Mouse (Mus musculus) heart, adult 18-20 months (tissue): ENCODE measurements at regions not wholly inside any gene's neighbourhood (a gene's known extent, or its start where the extent isn't known, plus 50 kb on each side); places are given as distances from the start of the nearest gene placed in this dataset.

ENCODE experiments used
- DNase-seq, 2 experiments: peaks; one replicate each; pipeline ENCODE4 v3.0.0; 2021 to 2022; ENCODE audit warnings: mixed read lengths in 1 of 2

DNA sequence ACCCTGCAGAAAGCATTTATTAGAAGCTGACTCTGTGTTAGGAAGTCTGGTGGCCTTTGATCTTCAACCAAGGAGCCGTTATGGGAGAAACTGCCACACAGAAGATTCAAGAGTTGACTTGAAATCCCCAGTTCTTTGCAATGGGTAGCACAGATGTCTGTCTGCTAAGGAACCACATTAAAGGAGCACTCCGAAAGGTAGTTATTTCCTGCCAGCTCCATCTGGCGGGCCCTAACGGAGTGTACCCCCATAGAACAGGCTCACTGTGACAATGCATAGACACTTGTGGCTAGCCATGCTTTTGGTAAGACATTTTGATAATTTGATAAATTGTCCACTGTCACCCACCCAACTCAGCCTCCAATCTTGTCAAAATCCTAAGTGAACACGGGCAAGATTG lies 173.3 kb upstream of the Lef1 start:
- no peak for DNase-seq

DNA sequence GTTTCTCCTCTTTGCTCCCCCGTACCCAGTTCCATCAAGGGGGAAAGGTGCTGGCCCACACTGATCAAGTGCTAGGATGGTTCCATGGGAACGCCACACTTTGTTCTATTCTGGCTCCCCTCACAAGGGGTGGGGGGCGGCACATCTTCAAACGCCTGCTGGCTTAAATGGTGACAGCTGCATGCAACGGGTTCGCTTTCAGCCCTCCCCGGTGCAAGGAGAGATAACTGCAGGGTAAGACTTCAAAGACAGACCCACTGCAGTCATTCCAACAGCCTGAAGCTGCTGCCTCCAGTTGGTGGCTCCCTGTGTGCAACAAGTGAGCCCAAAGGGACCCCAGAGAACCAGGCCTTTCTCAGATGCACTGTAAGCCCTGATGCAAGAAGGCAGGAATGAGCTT lies 173.9 kb upstream of the Lef1 start:
- no peak for DNase-seq

DNA sequence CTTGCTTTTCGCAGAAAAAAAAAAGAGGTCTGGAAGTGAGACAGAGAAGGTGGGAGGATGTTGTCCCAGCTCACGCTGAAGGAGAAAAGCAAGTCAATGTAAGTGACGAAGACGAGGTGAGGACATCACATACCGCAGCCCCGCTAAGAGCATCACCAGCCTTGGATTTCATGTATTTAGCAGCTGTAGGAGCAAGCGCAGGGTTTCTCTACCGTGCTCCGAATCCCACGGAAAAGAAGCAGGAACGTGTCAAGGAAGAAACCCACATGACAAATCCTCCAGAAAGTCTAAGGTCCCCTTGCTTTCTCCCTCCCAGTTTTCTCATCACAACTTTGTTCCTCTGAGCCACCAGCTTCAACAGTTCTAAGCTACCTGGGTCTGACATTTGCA lies 174.3 kb upstream of the Lef1 start:
- no peak for DNase-seq

DNA sequence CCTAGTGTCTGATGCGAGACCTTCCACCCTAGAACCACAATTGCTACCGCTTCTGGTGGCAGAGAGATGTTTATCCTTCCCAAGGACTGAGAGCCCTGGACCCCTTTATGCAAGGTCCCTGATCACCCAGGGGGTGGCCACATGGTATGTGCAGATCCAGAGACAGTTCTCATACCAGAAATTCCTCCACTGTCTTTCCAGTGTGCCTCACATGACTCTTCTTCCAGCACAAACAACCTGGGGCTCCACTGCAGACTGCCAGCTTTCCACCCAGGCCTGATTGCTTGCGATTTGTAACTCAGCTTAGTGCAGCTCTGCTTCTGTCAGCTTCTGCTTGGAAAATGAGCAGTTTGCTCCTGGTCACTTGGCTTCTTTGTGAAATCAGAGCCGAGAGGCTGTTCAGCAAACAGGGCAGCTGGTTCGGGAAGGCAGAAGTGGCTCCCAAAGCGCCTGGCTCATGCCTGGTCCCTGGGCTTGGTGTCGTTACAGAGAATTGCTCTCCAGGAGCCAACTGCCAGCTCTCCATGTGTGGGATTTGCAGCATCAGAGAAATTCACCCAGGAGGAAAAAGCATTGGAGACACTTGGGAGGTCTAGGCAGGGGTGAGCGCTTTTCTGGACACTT lies 174.9 kb upstream of the Lef1 start:
- DNase-seq: no peak

DNA sequence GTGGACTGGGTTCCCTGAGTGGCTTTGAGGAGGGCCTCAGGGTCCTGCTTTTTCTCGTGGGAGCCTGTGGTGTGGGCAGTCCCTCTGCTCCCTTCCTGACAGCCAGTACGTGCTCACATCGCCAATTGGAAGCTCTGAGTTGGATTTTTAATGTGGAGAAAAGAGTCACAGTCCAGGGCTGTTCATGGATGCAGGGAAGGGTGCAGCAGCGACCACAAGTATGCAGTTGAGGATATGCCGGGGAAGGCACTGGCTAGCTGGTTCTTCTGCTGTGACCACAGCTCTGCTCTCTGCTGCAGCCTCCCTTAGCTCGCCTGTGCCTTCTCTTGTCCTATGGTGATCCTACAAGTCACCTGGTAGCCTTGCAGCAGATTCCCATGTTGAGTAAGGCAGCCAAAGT lies 177.5 kb upstream of the Lef1 start:
- no peak for DNase-seq

DNA sequence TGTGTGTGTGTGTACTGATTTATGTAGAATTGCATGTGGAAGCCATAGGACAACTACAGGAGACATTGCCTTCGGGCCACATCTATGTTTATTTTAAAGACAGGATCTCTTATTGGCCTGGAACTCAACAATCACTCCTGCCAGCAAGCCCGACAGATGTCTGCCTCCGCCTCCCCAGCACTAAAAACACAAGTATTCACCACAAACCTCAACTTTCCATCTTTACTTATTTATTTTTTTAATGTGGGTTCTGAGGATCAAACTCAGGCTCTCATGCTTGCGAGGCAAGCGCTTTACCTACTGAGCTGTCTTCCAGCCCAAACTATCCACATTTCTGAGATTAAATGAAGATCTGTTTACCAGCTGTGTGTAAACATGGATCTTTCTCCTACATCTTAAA lies 178.0 kb upstream of the Lef1 start:
- DNase-seq: no peak

DNA sequence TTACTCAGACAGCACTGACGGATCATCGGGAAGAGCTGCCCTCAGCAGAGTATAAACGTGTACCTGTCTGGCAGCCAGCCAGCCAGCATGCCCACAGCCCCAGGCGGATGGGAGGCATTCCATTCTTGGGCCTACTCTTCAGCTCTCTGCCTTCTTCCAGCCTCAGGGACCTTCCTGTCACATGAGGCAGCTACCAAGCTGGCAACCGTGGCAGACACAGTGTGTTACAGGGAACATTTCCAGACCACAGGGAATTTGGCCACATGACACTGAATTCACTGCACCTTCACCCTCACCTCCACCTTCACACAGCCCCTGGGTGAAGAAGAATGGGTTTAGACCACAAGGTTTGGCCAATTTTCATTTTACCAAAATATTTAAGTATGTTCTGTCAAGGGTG lies 185.3 kb upstream of the Lef1 start:
- no peak for DNase-seq

DNA sequence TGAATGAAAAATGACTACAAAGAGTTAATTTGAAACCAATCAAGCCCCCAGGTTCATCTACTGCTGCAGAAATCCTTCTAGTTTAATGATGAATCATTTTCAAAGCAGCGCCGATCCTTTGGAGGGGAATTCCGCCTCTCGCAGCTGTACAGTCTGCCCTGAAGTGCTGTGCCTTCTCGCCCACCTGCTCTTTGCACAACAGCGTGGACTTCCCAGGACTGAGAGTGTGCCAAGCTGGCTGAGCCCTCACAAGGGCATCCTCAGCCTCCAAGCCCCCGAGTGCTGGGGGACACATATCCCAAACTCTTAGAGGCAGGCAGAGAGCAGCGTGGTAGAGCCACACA lies 186.7 kb upstream of the Lef1 start:
- DNase-seq: no peak

DNA sequence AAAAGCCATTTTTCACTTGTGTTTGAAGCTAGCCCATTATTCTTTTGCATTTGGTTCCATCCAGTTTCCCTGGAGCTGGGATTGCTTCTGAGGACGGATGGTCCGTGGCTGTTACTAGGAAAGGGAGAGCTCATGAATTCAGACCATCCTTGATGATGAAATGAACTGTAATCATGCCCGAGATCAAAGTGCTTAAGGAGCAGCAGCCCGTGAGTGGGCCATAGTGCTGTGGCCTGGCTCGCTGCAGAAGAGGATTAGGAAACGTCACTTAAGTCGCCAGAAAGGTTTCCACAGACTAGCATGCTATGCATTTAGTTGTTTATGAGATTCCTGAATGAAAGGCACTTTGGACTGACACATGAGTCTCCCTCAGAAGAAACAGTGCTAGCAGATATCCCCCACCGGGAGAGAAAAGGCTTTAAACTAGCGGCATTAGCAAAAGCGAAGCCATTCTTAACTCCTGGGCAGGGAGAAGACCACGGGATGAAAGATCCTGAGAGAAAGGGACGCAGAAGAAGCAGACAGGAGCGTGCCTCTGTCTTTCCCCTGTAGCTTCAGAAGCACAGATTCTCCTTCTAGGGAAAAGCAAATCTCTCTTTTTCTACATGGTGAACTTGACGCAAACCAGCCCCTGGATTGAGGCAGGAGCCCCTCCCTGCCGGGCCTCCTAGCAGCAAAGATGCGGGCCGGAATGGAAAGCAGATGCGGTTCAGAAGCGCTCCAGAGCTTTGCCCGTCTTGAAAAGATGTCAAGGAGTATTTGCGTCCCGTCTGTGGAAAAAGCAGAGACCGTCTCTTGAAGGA lies 187.3 kb upstream of the Lef1 start:
- no peak for DNase-seq

DNA sequence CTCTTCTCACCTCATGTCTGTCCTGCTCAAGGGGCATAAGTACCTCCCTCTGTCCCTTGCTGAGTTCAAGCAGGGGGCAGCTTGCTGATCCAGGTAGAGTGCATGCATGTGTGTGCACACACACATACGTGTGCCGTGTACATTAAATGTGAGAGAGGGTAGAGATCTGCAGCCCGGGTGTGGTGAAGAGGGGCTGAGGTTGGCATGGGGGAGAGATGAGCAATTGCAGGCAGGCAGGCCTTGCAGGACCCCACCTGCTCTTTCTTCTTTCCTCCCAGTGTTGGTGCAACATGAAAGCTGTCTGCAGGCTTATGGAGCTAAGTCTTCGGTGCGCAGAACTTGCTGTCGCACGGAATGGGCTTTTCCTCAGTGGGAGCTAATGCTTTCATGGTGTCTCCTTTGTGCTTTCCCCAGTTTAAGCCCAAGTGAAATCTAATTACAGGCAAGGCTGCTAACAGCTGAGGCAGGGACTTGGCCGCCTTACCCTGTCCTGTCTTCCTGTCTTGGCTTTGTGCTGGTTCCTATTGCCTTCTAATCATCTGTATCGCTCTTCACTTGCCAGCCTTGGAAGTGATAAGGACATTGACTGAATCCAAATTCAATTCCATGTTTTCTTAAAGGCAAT lies 188.5 kb upstream of the Lef1 start:
- DNase-seq: no peak

DNA sequence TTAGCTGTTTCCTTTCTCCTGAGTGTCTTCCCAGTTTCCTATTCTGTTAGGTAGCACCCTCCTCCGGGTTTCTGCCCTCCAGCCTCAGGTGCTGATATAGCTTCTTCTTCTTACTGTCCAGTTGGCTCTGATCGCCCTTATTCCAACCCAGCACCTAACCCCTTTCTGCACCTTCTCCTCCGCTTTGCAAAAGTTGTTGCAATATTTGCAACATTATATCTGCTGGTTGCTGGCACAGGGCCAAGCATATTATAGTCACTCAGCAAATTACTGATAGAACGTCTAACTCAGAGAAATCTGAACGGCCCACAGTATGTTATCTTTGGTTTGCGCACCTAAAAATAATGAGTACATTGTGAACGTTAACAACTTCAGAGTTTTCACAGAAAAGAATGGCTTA lies 183.6 kb upstream of the Rpl34 start:
- DNase-seq: no peak

DNA sequence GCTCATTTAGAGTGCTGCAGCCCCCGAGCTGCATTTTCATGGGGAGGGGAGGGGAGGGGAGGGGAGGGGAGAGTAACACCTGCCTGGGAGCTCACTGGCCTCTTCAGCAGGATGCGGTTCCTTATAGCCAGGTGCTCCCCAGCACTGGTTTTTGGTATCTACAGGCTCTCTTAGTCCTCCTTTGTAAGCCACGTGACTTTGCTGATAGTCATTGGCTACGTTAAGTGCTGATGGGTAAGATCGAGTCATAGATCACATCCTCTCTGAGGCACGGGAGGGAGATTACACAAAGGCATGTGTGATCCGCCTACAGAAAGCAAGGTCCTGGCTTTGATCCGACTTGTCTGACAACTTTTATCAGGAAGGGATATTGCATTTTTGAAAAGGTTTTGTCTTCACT lies 174.9 kb upstream of the Rpl34 start:
- no peak for DNase-seq

DNA sequence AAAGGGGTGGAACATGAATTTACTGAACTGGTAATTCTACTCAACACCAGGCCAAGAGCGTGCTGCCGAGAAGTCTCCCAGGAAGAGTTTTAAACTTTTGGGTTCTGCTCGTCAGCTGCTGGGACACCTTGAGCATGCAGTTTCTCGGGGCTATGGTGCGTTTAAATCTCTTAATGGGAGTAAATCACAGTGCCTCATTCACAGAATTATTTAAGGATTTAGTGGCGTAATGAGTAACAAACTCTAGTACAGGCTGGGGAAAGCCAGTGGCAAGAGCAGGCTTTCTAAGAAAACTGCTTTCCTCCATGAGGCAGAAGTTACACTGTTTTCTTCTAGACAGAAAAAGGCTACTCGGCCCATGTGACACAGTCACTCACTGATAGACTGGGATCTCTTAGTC lies 173.1 kb upstream of the Rpl34 start:
- DNase-seq: no peak

DNA sequence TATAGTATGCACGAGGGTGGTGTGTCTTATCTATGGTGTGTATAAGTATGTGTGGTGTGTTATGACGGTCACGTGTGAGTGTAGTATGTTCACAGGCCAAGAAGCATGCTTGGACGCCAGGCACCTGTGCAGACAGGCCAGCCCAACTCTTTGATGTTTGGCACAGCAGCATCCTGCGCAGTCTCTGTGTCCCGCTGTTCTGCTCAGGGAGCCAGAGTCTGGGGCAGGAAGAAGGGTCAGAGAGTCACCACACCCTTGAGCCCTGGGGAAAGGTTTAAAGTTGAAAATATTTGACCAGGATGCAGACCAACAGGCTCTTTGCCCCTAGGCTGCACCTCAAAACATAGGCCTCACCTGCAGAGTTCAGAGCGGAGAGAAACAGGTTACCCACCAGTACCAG lies 172.2 kb upstream of the Rpl34 start:
- DNase-seq: no peak

DNA sequence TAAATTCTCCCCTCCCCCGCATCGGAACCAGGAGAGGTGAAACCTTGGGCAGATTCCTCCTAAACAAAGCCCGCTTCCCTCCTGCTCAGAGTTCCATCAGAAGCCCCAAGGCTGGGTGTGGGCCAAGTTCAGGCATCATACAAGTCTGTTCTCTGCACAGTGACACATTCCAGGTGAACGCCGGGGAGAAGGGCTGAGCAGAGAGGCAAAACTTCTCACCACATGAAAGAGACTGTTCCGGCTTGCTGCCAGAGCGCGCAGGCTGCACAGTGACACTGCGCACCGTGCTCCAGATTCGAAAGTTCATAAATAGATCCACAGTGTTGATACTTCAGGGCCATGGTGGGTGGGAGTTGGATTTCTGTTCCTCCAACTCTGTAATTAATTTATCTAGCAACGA lies 171.1 kb upstream of the Rpl34 start:
- DNase-seq: no peak

DNA sequence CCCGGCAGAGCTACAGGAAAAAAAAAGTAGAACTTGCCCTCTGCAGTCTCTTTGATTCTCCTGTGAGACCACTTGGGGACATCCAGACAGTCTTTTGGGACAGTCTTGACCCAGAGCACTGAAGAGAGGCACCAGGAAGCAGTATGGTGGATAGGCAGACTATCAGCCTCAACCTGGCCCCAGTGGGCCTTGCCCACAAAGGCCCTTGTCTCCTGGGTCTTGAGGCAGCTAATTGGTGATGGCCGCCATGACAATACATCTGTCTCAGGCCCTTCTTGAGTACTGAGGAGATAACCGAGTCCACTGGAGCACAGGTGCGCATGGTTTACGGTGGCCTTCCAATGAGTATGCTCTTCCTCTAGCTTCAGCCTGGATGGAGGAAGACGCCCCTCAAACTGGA lies 170.6 kb upstream of the Rpl34 start:
- DNase-seq: no peak

DNA sequence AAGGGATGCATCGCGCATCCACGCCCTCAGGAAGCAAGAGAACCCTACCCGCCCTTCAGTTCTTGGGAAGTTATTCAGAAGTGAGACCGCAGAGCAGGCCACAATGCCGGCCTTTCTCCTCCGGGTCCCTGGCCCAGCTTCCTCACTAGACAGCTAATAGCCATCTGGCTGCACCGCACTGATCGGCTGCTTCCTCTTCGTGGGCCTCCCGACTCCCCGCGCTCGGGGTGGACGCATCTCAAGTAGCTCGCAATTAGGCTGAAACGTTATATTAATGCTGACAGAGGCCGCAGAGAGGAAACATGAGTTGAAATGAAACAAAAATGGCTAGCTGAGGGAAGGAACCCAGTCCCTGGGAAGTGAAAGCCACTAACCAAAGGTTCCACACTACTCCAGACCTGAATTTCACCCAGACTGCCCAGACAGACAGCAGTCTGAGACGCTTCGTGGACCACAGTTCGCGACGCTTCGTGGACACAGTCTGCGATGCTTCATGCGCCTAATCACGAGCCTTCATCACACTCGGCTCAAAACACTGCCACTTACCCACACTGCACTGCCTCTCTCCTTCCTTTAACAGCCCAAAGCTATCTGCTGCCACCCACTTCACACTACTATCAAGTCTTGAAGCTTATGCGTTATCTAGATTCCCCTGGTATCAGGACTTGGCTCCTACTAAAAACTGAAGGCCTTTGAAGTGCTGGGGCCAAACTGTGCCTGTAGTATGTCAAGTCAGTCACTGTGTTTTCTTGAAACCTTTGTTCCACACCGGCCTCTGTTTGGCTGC lies 170.0 kb upstream of the Rpl34 start:
- peak; percentile 24 to 47 for DNase-seq

DNA sequence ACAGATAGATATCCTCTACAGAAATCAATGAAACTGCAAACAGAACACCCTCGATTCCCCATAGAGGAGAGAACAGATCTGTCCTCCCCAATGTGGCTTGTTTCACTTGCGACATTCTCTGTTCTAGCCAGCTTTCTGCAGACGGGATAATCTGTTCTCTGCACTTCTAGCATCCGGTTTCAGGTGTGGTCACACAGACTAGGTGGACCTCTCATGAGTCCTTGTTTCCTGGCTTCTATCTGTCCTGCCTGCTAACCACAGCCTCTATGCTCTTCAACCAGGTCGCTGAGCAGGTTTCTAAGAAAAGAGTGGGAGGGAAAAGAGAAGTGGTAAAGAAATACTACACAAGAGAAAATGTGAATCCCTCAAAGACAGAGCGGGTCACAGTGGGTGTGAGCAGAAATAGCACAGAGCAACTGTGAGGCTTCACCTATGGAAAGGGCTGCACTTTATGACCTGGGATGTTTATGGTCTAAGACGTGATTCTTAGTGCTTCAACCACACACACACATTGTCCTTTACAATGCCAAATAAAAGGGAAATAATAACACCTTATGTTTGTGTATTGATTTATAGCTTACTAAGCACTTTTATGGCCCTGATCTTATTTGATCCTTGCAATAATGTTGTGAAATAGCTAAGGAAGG lies 164.1 kb upstream of the Rpl34 start:
- DNase-seq: no peak

DNA sequence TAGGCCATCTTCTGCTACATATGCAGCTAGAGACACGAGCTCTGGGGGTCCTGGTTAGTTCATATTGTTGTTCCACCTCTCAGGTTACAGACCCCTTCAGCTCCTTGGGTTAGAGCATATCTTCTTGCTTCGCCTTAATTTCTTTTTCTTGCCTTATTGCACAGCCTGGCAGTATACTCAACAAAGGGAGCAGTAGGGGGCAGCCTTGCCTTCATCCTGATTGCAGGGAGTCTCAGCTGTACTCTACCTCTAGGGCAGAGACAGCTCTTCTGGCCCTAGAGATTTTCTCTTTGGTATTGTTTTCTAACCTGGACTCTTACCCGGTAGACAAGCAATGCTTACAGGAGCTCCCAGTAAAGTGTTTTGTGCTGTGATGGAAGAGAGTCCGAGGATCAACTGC lies 161.1 kb upstream of the Rpl34 start:
- no peak for DNase-seq

DNA sequence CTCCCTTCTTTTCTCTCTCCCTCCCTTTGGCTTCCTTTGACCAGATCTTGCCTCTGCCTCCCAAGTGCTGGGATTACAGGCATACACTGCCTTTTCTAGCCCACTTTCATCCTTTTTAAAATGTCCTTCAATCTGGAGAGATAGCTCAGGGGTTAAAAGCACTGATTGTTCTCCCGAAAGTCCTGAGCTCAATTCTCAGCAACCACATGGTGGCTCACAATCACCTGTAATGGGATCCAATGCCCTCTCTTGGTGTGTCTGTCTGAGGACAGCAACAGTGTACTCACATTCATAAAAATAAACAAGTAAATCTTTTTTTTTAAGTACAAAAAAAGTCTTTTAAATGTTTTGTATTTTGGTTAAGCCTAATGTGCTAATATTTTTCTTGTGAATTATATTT lies 158.4 kb upstream of the Rpl34 start:
- no peak for DNase-seq

DNA sequence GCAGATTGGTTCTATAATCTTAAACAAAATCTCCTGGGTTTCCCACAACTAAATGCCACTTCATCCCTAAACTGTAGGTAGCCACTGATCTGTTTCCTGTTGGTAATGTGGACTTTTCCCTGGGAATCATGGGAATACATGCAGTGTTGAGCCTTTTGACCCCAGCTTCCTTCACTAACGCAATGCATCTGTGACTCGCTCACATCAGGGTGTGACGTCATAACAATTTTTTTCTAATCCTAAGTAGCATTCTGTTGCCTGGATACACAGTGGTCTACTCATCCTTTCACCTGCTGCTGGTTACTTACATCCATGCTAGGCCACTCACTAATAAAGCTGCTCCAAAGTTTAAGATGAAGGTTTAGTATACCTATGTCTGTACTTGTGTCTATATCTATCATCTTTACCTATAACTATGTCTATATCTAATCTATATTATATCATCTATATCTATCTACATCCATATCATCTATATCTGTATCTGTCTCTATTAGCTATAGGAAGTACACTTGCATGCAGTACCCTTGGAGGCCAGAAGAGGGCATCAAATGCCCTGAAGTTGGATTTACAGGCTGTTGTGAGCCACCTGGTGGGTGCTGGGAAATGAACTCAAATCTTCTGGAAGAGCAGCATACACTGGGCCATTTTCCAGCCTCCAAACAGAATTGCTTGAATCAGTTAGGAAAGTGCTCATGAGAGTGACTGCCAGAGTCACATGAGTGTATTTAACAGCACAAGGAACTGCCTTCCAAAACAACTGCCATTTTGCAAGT lies 157.5 kb upstream of the Rpl34 start:
- peak in 1 of 2 experiments; percentile 33 for DNase-seq

DNA sequence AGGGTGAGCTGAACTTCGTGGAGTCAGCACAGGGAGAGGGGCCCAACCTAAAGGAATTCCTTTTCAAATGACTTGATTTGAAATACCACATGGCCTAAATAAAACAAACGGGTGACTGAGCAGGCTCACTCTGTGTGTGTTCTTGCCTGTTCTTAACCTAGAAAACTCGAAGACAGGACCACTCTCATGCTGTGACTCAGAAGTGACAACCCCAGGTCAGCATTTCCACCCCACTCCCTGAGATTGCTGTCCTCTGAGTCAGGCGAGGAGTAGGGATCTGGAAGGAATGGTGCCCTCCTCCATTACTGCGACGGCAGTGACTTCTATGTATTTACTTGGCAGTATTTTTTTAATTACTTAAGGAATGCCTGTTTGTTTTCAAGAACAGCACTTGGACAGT lies 155.8 kb upstream of the Rpl34 start:
- DNase-seq: no peak
